ENCODE assay signal across 23 mouse cellular contexts in the genomic region with DNA sequence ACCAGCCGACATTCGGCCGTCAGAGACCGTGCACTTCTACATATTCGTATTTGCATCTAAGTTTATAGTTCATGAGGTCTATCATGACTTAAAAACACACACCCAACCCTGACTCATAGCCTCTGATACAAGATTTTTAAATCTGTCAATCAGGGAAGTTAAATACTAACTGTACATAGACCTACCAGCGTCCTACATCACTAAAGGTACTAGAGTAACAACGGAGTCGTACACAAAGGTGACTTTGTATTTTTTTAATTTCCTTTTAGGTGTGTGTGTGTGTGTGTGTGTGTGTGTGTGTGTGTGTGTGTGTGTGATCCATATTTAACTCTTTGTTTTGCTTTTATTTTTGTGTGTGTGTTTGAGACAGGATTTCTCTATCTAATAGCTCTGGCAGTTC. TPM values are rescaled to one million over a fixed set of nuclear protein-coding genes. Genes with fewer than 3 reads are reported as not detected.
DNase-seq lines count a peak whose midpoint lies in the region; ATAC-seq and TF ChIP-seq lines count a peak whose summit lies in the region.
"Had no signal": no experiment of that assay in that cellular context is flagged by ENCODE, and none has a peak within 500 bp of the region (broad histone marks: within the 10 kb centered on the region; RNA-seq: fewer than 3 reads in every experiment).

No protein-coding gene starts in this region.

- H3K4me2 ChIP-seq in midbrain, embryonic 11.5 days: no peak overlapping the region
- no peak overlapping the region for H3K4me2 ChIP-seq in midbrain, embryonic 16.5 days (ENCODE audit: low read length)
- H3K4me2 ChIP-seq in stomach, postnatal 0 days (replicated peaks; ENCODE audit: low read depth): no peak overlapping the region

- no peak for ATAC-seq in midbrain, embryonic 11.5 days (ENCODE audit: low FRiP score)
- no peak for ATAC-seq in midbrain, embryonic 16.5 days
- peak; percentile 65 for ATAC-seq in stomach, postnatal 0 days (ENCODE audit: low FRiP score, low TSS enrichment)
- ATAC-seq: activated CD4-positive, CD25-positive, alpha-beta regulatory T cell, adult 4 months; CD4-positive, CD25-positive, alpha-beta regulatory T cell, adult 4 months; Patski had no signal

- no peaks in the 10 kb centered on the region for H3K9me3 ChIP-seq in heart, embryonic 10.5 days
- no peaks in the 10 kb centered on the region for H3K9me3 ChIP-seq in midbrain, embryonic 11.5 days (ENCODE audit: control insufficient read depth, low read length)
- no peaks in the 10 kb centered on the region for H3K9me3 ChIP-seq in midbrain, embryonic 16.5 days (replicated peaks; ENCODE audit: control insufficient read depth, low read length, poor library complexity, severe bottlenecking)
- H3K9me3 ChIP-seq in stomach, postnatal 0 days (ENCODE audit: control insufficient read depth, low read length): no peaks in the 10 kb centered on the region
- H3K9me3 ChIP-seq: G1E had no signal

- no peak overlapping the region for H3K27ac ChIP-seq in heart, embryonic 10.5 days
- no peak overlapping the region for H3K27ac ChIP-seq in midbrain, embryonic 11.5 days (ENCODE audit: low read depth, low read length)
- no peak overlapping the region for H3K27ac ChIP-seq in midbrain, embryonic 16.5 days (ENCODE audit: low read length)
- no peak overlapping the region for H3K27ac ChIP-seq in stomach, postnatal 0 days (replicated peaks)

- TF ChIP-seq CTCF in stomach, postnatal 0 days (IDR thresholded peaks at IDR 0.05; ENCODE audit: low read depth): no peak

- no peak overlapping the region for H3K4me3 ChIP-seq in heart, embryonic 10.5 days
- no peak overlapping the region for H3K4me3 ChIP-seq in midbrain, embryonic 11.5 days (ENCODE audit: low read depth, low read length)
- no peak overlapping the region for H3K4me3 ChIP-seq in midbrain, embryonic 16.5 days (ENCODE audit: low read depth, low read length)
- H3K4me3 ChIP-seq in stomach, postnatal 0 days (ENCODE audit: low read depth, low read length): no peak overlapping the region

- H3K4me1 ChIP-seq in heart, embryonic 10.5 days: no peaks in the 10 kb centered on the region
- H3K4me1 ChIP-seq in midbrain, embryonic 11.5 days (ENCODE audit: control insufficient read depth, insufficient read depth, low read length): no peaks in the 10 kb centered on the region
- H3K4me1 ChIP-seq in midbrain, embryonic 16.5 days (ENCODE audit: control insufficient read depth, insufficient read depth, low read length): no peaks in the 10 kb centered on the region
- H3K4me1 ChIP-seq in stomach, postnatal 0 days (replicated peaks; ENCODE audit: control insufficient read depth, insufficient read depth): no peaks in the 10 kb centered on the region

- H3K9ac ChIP-seq in midbrain, embryonic 11.5 days (ENCODE audit: low read length): no peak overlapping the region
- no peak overlapping the region for H3K9ac ChIP-seq in midbrain, embryonic 16.5 days (ENCODE audit: low read depth, low read length)
- no peak overlapping the region for H3K9ac ChIP-seq in stomach, postnatal 0 days (ENCODE audit: low read length)

- peak; percentile 19 for DNase-seq in heart, adult 11 months
- DNase-seq in heart, embryonic 10.5 days (ENCODE audit: low spot score): no peak
- DNase-seq in midbrain, embryonic 11.5 days (ENCODE audit: low spot score, missing footprints): peak; percentile 72
- DNase-seq in stomach, postnatal 0 days (ENCODE audit: low spot score): no peak
- no peak for DNase-seq in B cell, adult 2 months
- DNase-seq: adrenal gland, adult 2 months; adrenal gland, adult 8-10 months; adrenal gland, postnatal 10 days; adrenal gland, postnatal 14 days; adrenal gland, postnatal 25 days; adrenal gland, postnatal 36 days; cerebellum, adult 11 months; cerebellum, adult 11-12 months; cerebellum, adult 18-20 months; cerebellum, adult 2 months had no signal

- H3K36me3 ChIP-seq in heart, embryonic 10.5 days: no peaks in the 10 kb centered on the region
- no peaks in the 10 kb centered on the region for H3K36me3 ChIP-seq in midbrain, embryonic 11.5 days (ENCODE audit: control insufficient read depth, insufficient read depth, low read length)
- H3K36me3 ChIP-seq in midbrain, embryonic 16.5 days (ENCODE audit: control insufficient read depth, insufficient read depth, low read length): no peaks in the 10 kb centered on the region
- H3K36me3 ChIP-seq in stomach, postnatal 0 days (ENCODE audit: control insufficient read depth, insufficient read depth, low read length): no peaks in the 10 kb centered on the region
- H3K36me3 ChIP-seq: G1E had no signal

- 89% methylated on average over 8 of the region's 8 CpGs for WGBS in heart, embryonic 10.5 days
- 94% methylated on average over 8 of the region's 8 CpGs for WGBS in midbrain, embryonic 11.5 days
- 97% methylated on average over 8 of the region's 8 CpGs for WGBS in midbrain, embryonic 16.5 days
- 70% methylated on average over 8 of the region's 8 CpGs for WGBS in stomach, postnatal 0 days

- H3K27me3 ChIP-seq in heart, embryonic 10.5 days (ENCODE audit: insufficient read depth, poor library complexity, severe bottlenecking): no peaks in the 10 kb centered on the region; the same call in 1 of the 2 replicates
- no peaks in the 10 kb centered on the region for H3K27me3 ChIP-seq in midbrain, embryonic 11.5 days (ENCODE audit: control insufficient read depth, insufficient read depth, low read length)
- no peaks in the 10 kb centered on the region for H3K27me3 ChIP-seq in midbrain, embryonic 16.5 days (ENCODE audit: control insufficient read depth, insufficient read depth, low read depth, low read length)
- no peaks in the 10 kb centered on the region for H3K27me3 ChIP-seq in stomach, postnatal 0 days (ENCODE audit: control insufficient read depth, insufficient read depth, low read length)
- H3K27me3 ChIP-seq: CH12.LX had no signal

- no peak for TF ChIP-seq EP300 in stomach, postnatal 0 days (optimal IDR thresholded peaks at IDR 0.05)

RNA-seq across cellular contexts. Expression of a gene that starts 44.9 kb away (rescaled TPM):
- not detected in 2 replicates for polyA plus RNA-seq in heart, embryonic 10.5 days (2016; fragmentation: Nextera tagmentation; extraction: Ambion mirVana)
- polyA plus RNA-seq in midbrain, embryonic 11.5 days (2014; fragmentation: Nextera tagmentation; extraction: Ambion mirVana): not detected in 2 replicates
- polyA plus RNA-seq in midbrain, embryonic 16.5 days (2015; fragmentation: Nextera tagmentation; extraction: Ambion mirVana): not detected in 2 replicates
- not detected in 2 replicates for polyA plus RNA-seq in stomach, postnatal 0 days (2015; fragmentation: Nextera tagmentation; extraction: Ambion mirVana)
- polyA plus RNA-seq: activated CD4-positive, CD25-positive, alpha-beta regulatory T cell, adult 4 months; adrenal gland, adult 2 months; brain, embryonic 14.5 days; C2C12; CD4-positive, CD25-positive, alpha-beta regulatory T cell, adult 4 months; cerebellum, adult 2 months; G1E; Patski had no signal

Comparison
In these comparisons a context has a peak if more than half of its experiments do, and no peak if none do; other contexts are left out.
1. DNase-seq: peak in heart, adult 11 months (single experiment) and midbrain, embryonic 11.5 days (single experiment); none in heart, embryonic 10.5 days (single experiment), stomach, postnatal 0 days (single experiment) and B cell, adult 2 months (0 of 2).